Mouse (Mus musculus) MEL (cell line): Measurements from ENCODE around the gene Pbx4. TPM values are rescaled to one million over a fixed set of nuclear protein-coding genes. Genes with fewer than 3 reads are reported as not detected.

ENCODE experiments used
- DNase-seq: peaks from one replicate; pipeline ENCODE4 v3.0.0; 2011; ENCODE audit warnings: low read depth, low spot score
- H3K27ac ChIP-seq: 2 replicates; pipeline ENCODE4 v1.5.1; 2012; ENCODE audit warnings: low read depth, mild to moderate bottlenecking, control low read depth, low read length, moderate library complexity; ENCODE audit not compliant: control insufficient read depth
- H3K27me3 ChIP-seq, 2 experiments: fragments of 150-350 bp in 1 of 2; sonication (generic) in 1 of 2; 2 replicates each; pipeline ENCODE4 v1.6.1; 2012; ENCODE audit warnings: low read length in 2 of 2, mild to moderate bottlenecking in 2 of 2, improper control_type of control experiment in 1 of 2, moderate library complexity in 1 of 2; ENCODE audit not compliant: insufficient read depth in 2 of 2, control insufficient read depth in 1 of 2
- H3K36me3 ChIP-seq, 2 experiments: 2 replicates each; pipeline ENCODE4 v1.6.1; 2012 to 2014; ENCODE audit warnings: low read length in 2 of 2, improper control_type of control experiment in 1 of 2, inconsistent platforms in 1 of 2, mild to moderate bottlenecking in 1 of 2; ENCODE audit not compliant: insufficient read depth in 2 of 2, control insufficient read depth in 1 of 2
- H3K4me1 ChIP-seq, 2 experiments: fragments of 150-350 bp in 1 of 2; sonication (generic) in 1 of 2; 2 replicates each; pipeline ENCODE4 v1.6.1; 2012; ENCODE audit warnings: low read length in 2 of 2, improper control_type of control experiment in 1 of 2, mild to moderate bottlenecking in 1 of 2; ENCODE audit not compliant: insufficient read depth in 2 of 2, control insufficient read depth in 1 of 2
- H3K4me3 ChIP-seq, 2 experiments: fragments of 150-350 bp in 1 of 2; sonication (generic) in 1 of 2; 2 replicates each; pipeline ENCODE4 v1.5.1; 2012; ENCODE audit warnings: low read depth in 2 of 2, low read length in 2 of 2, mild to moderate bottlenecking in 2 of 2, moderate library complexity in 2 of 2, control low read depth in 1 of 2, improper control_type of control experiment in 1 of 2; ENCODE audit not compliant: control insufficient read depth in 1 of 2, insufficient read depth in 1 of 2
- H3K79me2 ChIP-seq: 2 replicates; pipeline ENCODE4 v1.6.1; 2012; ENCODE audit warnings: mild to moderate bottlenecking, low read length, moderate library complexity; ENCODE audit not compliant: control insufficient read depth, poor library complexity, insufficient read depth
- H3K9ac ChIP-seq: 2 replicates; pipeline ENCODE4 v1.6.1; 2012; ENCODE audit warnings: low read depth, mild to moderate bottlenecking, control low read depth, low read length, moderate library complexity; ENCODE audit not compliant: control insufficient read depth, poor library complexity, severe bottlenecking
- H3K9me3 ChIP-seq: fragments of 150-350 bp; sonication (generic); replicated peaks from 2 replicates; pipeline ENCODE4 v1.6.1; 2012; ENCODE audit warnings: mild to moderate bottlenecking, low read length, improper control_type of control experiment, moderate library complexity; ENCODE audit not compliant: insufficient read depth
- CHD1 ChIP-seq: IDR thresholded peaks from 2 replicates; pipeline ENCODE4 v1.6.1; 2012; ENCODE audit warnings: low read depth, mild to moderate bottlenecking, inconsistent platforms, low read length, improper control_type of control experiment
- CHD2 ChIP-seq: IDR thresholded peaks from 2 replicates; pipeline ENCODE4 v1.6.1; 2011; ENCODE audit warnings: low read length, improper control_type of control experiment
- CTCF ChIP-seq, 3 experiments: IDR thresholded peaks in 2 of 3; conservative IDR thresholded peaks in 1 of 3; 2 replicates each; pipeline ENCODE4 v1.5.1; 2011 to 2012; ENCODE audit warnings: low read length in 3 of 3, low read depth in 2 of 3, mild to moderate bottlenecking in 2 of 3, improper control_type of control experiment in 1 of 3, inconsistent platforms in 1 of 3, mixed read lengths in 1 of 3, moderate library complexity in 1 of 3; ENCODE audit not compliant: control insufficient read depth in 1 of 3, insufficient read depth in 1 of 3, poor library complexity in 1 of 3, severe bottlenecking in 1 of 3
- ELF1 ChIP-seq: IDR thresholded peaks from 2 replicates; pipeline ENCODE4 v1.6.1; 2014; ENCODE audit warnings: low read depth, mild to moderate bottlenecking, inconsistent platforms, low read length, improper control_type of control experiment, moderate library complexity
- HCFC1 ChIP-seq: IDR thresholded peaks from 2 replicates; pipeline ENCODE4 v1.6.1; 2012; ENCODE audit warnings: low read depth, mild to moderate bottlenecking, inconsistent platforms, low read length, improper control_type of control experiment, moderate library complexity
- KAT2A ChIP-seq: conservative IDR thresholded peaks from 2 replicates; pipeline ENCODE4 v1.6.1; 2012; ENCODE audit warnings: low read depth, low read length, improper control_type of control experiment, inconsistent platforms
- MAFK ChIP-seq: IDR thresholded peaks from 2 replicates; pipeline ENCODE4 v1.6.1; 2011; ENCODE audit warnings: low read depth, mild to moderate bottlenecking, low read length, improper control_type of control experiment, borderline replicate concordance
- NELFE ChIP-seq: IDR thresholded peaks from 2 replicates; pipeline ENCODE4 v1.6.1; 2011; ENCODE audit warnings: low read depth, low read length, improper control_type of control experiment
- POLR2A ChIP-seq, 2 experiments: IDR thresholded peaks; 2 replicates each; pipeline ENCODE4 v1.6.1; 2011 to 2012; ENCODE audit warnings: low read length in 2 of 2, mild to moderate bottlenecking in 2 of 2, control low read depth in 1 of 2, improper control_type of control experiment in 1 of 2, low read depth in 1 of 2, moderate library complexity in 1 of 2; ENCODE audit not compliant: control insufficient read depth in 1 of 2, insufficient read depth in 1 of 2, poor library complexity in 1 of 2
- POLR2AphosphoS2 ChIP-seq: IDR thresholded peaks from 2 replicates; pipeline ENCODE4 v1.6.1; 2011; ENCODE audit warnings: low read length, improper control_type of control experiment
- POLR2AphosphoS5 ChIP-seq: IDR thresholded peaks from 2 replicates; pipeline ENCODE4 v1.6.1; 2012; ENCODE audit warnings: low read depth, borderline replicate concordance, mild to moderate bottlenecking, inconsistent platforms, low read length, moderate library complexity, mixed read lengths
- SMC3 ChIP-seq: IDR thresholded peaks from 2 replicates; pipeline ENCODE4 v1.6.1; 2011; ENCODE audit warnings: low read depth, low read length, improper control_type of control experiment
- TBP ChIP-seq: IDR thresholded peaks from 2 replicates; pipeline ENCODE4 v1.8.0; 2011; ENCODE audit warnings: low read depth, low read length, improper control_type of control experiment
- UBTF ChIP-seq: IDR thresholded peaks from 2 replicates; pipeline ENCODE4 v1.6.1; 2012; ENCODE audit warnings: low read depth, mild to moderate bottlenecking, inconsistent platforms, low read length, improper control_type of control experiment, moderate library complexity, borderline replicate concordance; ENCODE audit not compliant: insufficient read depth
- USF1 ChIP-seq: IDR thresholded peaks from 2 replicates; pipeline ENCODE4 v1.6.1; 2014; ENCODE audit warnings: low read depth, mild to moderate bottlenecking, inconsistent platforms, low read length, improper control_type of control experiment, moderate library complexity
- ZKSCAN1 ChIP-seq: IDR thresholded peaks from 2 replicates; pipeline ENCODE4 v1.6.1; 2012; ENCODE audit warnings: low read depth, mild to moderate bottlenecking, inconsistent platforms, low read length, improper control_type of control experiment, moderate library complexity
- polyA plus RNA-seq, 2 experiments: library from polyadenylated mRNA; stranded (reverse) in 1 of 2; unstranded in 1 of 2; fragments of >175 nt in 1 of 2; fragments of >200 nt in 1 of 2; gene quantifications; 2 replicates each; pipeline versions ENCODE4 v1.2.1 to v1.2.4; 2012; ENCODE audit warnings: low replicate concordance in 2 of 2, low read depth in 1 of 2; ENCODE audit not compliant: insufficient read length in 2 of 2, insufficient read depth in 1 of 2, missing spikeins in 1 of 2
- total RNA-seq: library from RNA; depleted of rRNA; stranded (reverse); fragments of 300-350 nt; gene quantifications from 2 replicates; pipeline ENCODE4 v1.2.3, GENCODE M21; 2012

Gene Pbx4
- total and polyA plus RNA-seq, 3 experiments, result 9.3 to 15.6 TPM; not detected in 1

- Histone ChIP-seq H3K27ac (no peak overlapping the region), H3K9ac (no peak overlapping the region), H3K4me1 (no peaks in the 10 kb centered on the region), H3K9me3 (no peaks in the 10 kb centered on the region), H3K36me3 (no peaks in the 10 kb centered on the region; a peak in 1 of 4 replicates), H3K79me2 (no peaks in the 10 kb centered on the region), H3K27me3 (no peaks in the 10 kb centered on the region), H3K4me3 (no peak overlapping the region)
- no peak for DNase-seq
- TF ChIP-seq POLR2A (IDR thresholded peaks at IDR 0.05; ENCODE audit: control insufficient read depth in 1 of 2, insufficient read depth in 1 of 2, low read depth in 1 of 2, low read length in 2 of 2, poor library complexity in 1 of 2) (no peak), CHD1 (no peak), ZKSCAN1 (no peak), UBTF (no peak), HCFC1 (no peak), SMC3 (no peak), USF1 (no peak)
Observed at GRCm38 (mm10) chr8:69815396-69815795, 16.9 kb upstream of the Pbx4 start.

- no peak for DNase-seq
- H3K27me3 ChIP-seq, result no peaks in the 10 kb centered on the region
- TF ChIP-seq NELFE (no peak), POLR2A (IDR thresholded peaks at IDR 0.05; ENCODE audit: control insufficient read depth in 1 of 2, insufficient read depth in 1 of 2, low read depth in 1 of 2, low read length in 2 of 2, poor library complexity in 1 of 2) (no peak), HCFC1 (no peak), SMC3 (no peak), CTCF (IDR thresholded peaks at IDR 0.05 in 2 of 3, conservative IDR thresholded peaks at IDR 0.05 in 1 of 3; ENCODE audit: control insufficient read depth in 1 of 3, insufficient read depth in 1 of 3, low read depth in 2 of 3, low read length in 3 of 3, poor library complexity in 1 of 3, severe bottlenecking in 1 of 3) (no peak), KAT2A (no peak), POLR2AphosphoS5 (no peak), CHD2 (no peak), ELF1 (no peak), MAFK (no peak), POLR2AphosphoS2 (no peak), TBP (no peak)
- H3K36me3 ChIP-seq, result no peaks in the 10 kb centered on the region; a peak in 1 of 4 replicates
- H3K9ac ChIP-seq, result no peak overlapping the region
- no peaks in the 10 kb centered on the region for H3K9me3 ChIP-seq
- H3K79me2 ChIP-seq, result no peaks in the 10 kb centered on the region; the same call in 1 of the 2 replicates
- H3K4me3 ChIP-seq, result no peak overlapping the region
- H3K4me1 ChIP-seq, result 0 out of 4 replicates have a peak, but pooled peaks cover 0 to 2% of the 10 kb centered on the region in 2 experiments
- no peak overlapping the region for H3K27ac ChIP-seq
Observed at GRCm38 (mm10) chr8:69820466-69820865, 11.8 kb upstream of the Pbx4 start.
